Mouse (Mus musculus) gastrocnemius, postnatal 14 days (tissue): ENCODE data around the gene Zfp977. TPM values are rescaled to one million over a fixed set of nuclear protein-coding genes. Genes with fewer than 3 reads are reported as not detected.
"Not testable (repeated sequence)": the region's sequence is repeated elsewhere in the genome, so short reads cannot be mapped to it uniquely, and the experiment has no call there.

Experiments used
- DNase-seq: peaks from one replicate; pipeline ENCODE4 v3.0.0; 2021; ENCODE audit warnings: mixed read lengths
- intact Hi-C: fragments of 180-260 bp; cut with DNase I; formaldehyde crosslinking; loops from one replicate; pipeline ENCODE4 v1.15.1; 2025; ENCODE audit warnings: low total_unique reads
- long read RNA-seq, 2 experiments: library from polyadenylated mRNA; stranded (forward); transcript quantifications; one replicate each; pipeline ENCODE4 v2.0.0; 2021
- microRNA-seq, 2 experiments: library from miRNA; unstranded; fragments of <30 nt; microRNA quantifications; one replicate each; pipeline ENCODE4 v1.2.0; 2021
- total RNA-seq, 2 experiments: library from RNA; stranded (reverse); gene quantifications; 2 replicates each; pipeline ENCODE4 v1.2.3; 2021

Gene Zfp977
- total RNA-seq, result under 1 TPM in 1 of 2 experiments, not detected in 1; 0.25 TPM
- long read RNA-seq, experiment 1, result 0 reads
- long read RNA-seq, experiment 2, result 0 reads

GRCm38 (mm10) chr7:42592413-42592812 is at the start of gene Zfp977:
Gene Zfp977 (minus strand): TSS chr7:42592547.
- DNase-seq, intact Hi-C loops: not testable (repeated sequence)

DNA sequence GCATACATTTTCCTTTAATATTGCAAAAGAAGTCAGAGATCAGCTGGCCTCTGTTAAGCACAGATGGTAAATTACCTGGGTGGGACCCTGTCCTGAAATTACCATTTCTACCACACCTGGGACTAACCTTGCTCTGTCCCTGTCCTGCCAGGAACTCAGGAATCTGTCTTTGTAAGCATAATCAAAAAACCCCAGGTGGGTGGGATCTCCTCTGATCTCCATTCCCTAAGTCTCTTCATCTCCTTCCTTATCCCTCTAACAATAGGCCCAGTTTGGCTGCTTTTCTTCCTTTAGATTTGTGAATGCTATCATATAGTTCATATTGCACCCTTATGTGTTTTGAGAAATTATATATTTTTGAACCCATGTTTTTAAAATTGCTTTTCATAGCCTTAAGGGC is 38.7 kb upstream of the Zfp977 start:
- DNase-seq, intact Hi-C loops: not testable (repeated sequence)

GRCm38 (mm10) chr7:42595666-42596065 is 3.3 kb upstream of the Zfp977 start:
- DNase-seq, intact Hi-C loops: not testable (repeated sequence)

GRCm38 (mm10) chr7:42591311-42591710 is 1.0 kb downstream of the Zfp977 start:
- DNase-seq, intact Hi-C loops: not testable (repeated sequence)

GRCm38 (mm10) chr7:42578488-42578887 is 13.9 kb downstream of the Zfp977 start, which contains the start of gene Gm21028:
Gene Gm21028 (minus strand): TSS chr7:42578588.
- no peak for DNase-seq
- intact Hi-C loops, result no loop called here

DNA sequence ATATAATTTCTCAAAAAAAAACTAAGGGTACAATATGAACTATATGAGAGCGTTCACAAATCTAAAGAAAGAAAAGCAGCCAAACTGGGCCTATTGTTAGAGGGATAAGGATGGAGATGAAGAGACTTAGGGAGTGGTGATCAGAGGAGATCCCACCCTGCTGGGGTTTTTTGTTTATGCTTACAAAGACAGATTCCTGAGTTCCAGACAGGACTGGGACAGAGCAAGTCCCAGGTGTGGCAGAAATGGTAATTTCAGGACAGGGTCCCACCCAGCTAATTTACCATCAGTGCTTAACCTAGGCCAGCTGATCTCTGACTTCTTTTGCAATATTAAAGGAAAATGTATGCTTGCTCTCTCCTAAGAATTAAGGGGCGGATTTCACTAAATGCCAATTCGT is 40.6 kb downstream of the Zfp977 start:
- DNase-seq, result no peak
- intact Hi-C loops, result no loop called here

Small RNA genes within 50 kb of the gene (microRNA-seq; reads per million reads assigned to microRNA genes)
- 0 reads per million in 2 experiments for gene Gm24938

Other genes starting within 250 kb of the Zfp977 start
- not detected for gene 4933421I07Rik, start 144.4 kb downstream of the Zfp977 start, total RNA-seq
- gene Zfp141, start 86.8 kb downstream of the Zfp977 start, total RNA-seq, result 1 to 10 TPM; 5.1 to 7.2 TPM
- gene Gm21028, start 14.0 kb downstream of the Zfp977 start, total RNA-seq, result not detected
- under 1 TPM; 0.75 to 0.92 TPM for gene Zfp976, start 50.0 kb upstream of the Zfp977 start, total RNA-seq
- gene Zfp975, start 100.2 kb upstream of the Zfp977 start, total RNA-seq, result 1 to 10 TPM; 2.9 TPM
- gene Gm17067, start 134.5 kb upstream of the Zfp977 start, total RNA-seq, result not detected
- not detected for gene Vmn2r62, start 201.0 kb upstream of the Zfp977 start, total RNA-seq